Mouse (Mus musculus): Measurements from ENCODE around the gene Nek2.

The Nek2 gene

DNA sequence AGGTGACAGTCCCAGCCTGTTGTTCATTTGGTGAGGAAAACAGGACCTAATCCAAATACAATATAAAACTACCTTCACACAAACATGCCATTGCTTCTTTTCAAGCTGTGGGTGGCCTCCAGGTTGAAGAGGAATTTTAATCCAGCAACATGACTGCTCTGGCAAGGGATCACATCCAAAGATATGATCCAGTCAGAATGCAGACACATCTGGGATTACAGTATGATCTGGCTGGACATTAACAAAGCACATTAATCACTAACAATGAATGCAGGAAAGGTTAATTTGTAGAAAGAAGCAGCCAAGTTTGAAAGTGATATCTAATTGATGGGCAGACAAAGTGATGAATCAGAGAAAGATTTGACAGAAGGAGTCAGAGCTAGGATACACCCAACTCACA, 36.9 kb downstream of the Nek2 start:
- DNase-seq (ENCODE audit: low spot score) = no peak

DNA sequence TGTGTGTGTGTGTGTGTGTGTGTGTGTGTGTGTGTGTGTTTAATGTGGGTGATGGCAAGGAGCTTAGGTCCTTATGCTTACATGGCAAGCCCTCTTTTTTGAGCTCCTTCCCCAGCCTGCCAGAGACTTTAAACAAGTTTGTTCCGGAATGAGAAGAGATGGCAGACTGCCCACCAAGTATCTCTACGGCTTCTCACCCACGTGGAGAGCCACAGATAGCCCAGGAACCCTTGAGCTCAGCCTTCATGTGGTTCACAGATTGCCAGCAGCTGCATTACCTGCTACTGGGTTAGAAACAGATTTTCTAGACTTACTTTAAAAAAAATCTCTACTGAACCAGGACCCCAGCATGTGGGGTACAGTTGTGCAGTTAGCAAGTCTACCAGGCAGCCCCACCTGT, 38.6 kb downstream of the Nek2 start:
- DNase-seq (ENCODE audit: low spot score) = no peak

DNA sequence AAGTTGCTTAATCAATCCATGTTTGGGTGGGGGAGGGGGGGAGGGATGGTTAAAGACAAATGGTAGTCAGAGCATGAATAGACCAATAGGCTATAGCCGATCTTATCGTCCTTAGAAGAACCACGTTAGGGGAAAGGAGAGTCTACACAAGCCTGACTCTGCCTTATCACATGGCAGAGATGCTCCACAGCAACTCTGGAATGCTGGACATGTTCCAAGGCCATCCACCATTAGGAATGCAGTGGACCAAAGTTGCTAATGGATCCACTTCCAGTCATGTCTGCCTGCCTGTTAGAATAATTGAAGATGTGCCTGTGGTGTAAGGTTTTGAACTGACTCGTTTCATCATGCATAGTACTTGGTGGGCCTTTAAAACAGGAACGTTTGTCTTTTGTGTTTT, 40.0 kb downstream of the Nek2 start:
- DNase-seq (ENCODE audit: low spot score) = no peak

DNA sequence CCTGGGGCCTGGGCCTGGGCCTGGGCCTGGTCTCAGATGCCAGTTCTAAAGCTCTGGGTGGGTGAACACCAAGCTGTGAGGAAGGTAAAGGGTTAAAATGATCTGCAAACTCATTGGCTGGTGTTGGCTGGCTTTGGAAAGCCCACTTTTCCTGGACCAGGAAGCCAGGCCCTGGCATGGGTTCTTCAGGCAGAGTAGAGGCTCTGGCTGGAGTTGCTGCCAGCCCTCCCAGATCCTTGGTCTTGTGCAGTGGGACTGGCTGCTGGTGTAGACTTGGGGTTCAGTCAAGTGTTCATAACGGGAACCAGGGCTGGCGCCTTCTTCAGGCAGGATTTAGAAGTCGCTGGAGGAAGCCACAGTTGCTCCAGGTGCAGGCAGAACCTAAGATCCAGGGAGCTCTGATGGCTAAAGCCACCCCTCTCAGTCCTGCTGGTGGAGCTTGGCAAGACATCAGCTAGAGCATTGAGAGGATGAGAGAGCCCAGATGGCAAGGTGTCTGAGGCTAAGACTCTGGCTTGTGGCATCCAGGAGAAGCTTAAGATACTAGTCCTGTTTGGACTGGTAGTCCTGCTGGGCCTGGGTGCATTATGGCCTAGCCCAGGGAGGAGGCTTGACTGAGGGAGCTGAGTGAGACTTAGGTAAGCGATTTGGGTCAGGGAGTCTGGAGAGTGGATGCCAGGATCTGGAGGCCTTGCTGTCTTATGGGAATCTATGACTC, 42.7 kb downstream of the Nek2 start:
- DNase-seq (ENCODE audit: low spot score) = no peak

DNA sequence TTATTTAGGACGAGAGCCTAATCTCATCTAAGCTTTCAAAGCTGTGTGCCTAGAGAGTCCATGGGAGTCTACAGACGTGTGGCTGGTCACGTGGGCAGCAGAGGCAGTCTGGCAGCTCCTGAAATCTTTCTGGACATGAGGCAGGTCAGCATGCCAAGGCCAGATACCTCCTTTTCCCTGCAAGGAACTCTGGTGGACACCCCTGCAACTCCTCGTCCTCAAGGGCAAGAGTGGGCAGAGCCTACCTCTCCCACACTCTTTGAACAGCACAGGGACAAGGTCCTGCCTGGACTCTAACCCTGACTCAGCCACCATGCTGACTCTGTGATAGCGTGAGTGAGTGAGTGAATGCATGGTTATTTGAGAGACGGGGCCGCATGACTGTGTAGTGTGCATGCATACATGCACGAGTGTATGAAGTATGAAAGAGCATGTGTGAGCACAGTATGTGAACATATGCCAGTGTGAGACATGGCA, 43.3 kb downstream of the Nek2 start:
- DNase-seq (ENCODE audit: low spot score) = no peak

DNA sequence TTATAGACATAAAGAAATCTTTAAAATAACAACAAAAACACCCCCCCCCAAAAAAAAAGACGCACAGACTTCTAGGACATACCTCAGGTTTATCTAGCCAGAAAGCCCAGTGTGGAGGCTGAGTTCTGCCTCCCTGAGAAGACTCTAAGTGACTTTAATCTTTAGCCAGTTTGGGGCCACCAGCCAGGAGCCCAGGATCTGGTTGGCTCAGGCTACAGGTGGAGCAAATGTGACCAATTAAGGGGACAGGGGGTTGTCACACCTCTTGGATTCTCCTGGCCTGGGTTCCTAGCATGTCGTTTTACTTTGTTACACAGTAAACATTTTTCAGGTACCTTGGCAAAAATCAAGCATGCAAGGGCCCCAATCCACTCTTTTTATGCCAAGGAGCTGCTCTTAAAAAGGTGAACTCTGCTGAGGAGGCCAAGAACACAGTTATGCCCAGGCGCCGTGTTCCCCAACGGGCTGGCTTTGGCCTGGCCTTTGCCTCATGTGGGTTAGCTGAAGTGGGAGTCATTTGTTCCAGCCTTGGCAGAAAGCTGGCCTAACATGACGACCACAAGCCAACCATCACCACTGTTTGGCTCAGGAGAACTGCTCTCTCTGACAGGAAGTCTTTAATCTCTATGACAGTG, 50.9 kb downstream of the Nek2 start:
- DNase-seq (ENCODE audit: low spot score) = no peak

DNA sequence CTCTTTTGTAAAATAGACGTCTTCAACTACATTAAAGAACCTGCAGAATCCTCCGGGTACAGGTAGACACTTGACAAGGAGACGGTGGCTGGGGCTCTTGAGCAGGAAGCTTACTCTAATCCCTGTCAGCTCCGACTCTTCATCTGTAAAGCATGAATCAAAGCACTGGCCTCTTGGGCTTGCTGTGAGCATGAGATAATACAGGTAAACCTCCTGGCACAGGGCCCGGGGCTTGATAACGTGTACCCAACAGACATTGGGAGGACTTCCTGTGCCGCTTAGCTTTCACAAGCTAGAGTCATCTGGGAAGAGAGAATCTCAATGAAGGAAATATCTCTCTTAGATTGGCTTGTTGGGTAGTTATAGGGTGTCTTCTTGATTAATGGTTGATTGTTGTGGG, 53.8 kb downstream of the Nek2 start:
- no peak for DNase-seq (ENCODE audit: low spot score)

DNA sequence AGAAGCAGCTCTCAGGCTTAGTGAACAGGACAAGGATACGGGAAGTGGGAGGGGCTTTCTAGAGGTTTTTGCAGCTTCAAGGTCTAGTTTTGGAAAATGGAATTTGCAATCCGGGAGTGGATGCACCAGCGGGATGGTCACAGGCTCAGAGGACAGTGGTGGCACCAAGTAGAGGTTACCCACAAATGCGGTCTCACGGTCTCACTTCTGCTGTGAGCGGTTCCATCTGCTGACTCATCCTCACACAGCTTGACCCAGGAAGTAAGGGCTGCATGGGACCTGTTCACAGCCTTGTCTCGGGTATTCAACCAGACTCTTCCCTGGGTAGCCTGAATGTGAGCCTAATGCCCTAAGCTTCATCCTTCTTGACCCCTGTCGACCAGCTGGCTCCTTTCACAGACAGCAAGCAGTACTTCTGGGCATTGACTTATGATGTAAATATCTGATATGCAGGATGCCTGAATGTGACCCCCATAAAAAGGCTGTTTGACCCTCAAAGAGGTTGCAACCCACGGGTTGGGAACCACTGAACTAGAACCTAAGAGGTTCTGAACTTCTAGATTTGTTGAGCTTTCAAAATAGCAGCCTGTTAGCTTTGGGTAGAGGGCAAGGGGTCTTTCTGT, 54.5 kb downstream of the Nek2 start:
- DNase-seq (ENCODE audit: low spot score) = no peak

DNA sequence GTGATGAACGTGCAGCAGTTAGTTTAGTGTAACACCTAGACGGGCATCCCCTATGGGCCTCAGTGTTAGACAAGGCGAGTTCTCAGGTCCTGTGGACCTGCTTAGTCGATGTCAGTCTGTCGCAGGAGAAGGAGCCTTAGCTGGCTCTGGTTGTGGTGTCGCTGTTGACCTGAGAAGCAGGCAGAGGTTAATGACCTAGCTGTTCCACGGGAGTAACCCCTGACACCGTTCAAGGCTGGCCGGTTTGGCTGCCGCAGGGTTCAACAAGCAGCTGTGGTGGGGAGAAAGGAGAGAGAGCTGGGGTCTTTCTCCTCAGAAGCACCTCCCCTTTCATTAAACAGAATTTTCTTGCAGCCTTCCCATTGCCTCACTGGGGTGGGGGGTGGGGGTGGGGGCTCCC, 56.4 kb downstream of the Nek2 start:
- DNase-seq (ENCODE audit: low spot score) = no peak

DNA sequence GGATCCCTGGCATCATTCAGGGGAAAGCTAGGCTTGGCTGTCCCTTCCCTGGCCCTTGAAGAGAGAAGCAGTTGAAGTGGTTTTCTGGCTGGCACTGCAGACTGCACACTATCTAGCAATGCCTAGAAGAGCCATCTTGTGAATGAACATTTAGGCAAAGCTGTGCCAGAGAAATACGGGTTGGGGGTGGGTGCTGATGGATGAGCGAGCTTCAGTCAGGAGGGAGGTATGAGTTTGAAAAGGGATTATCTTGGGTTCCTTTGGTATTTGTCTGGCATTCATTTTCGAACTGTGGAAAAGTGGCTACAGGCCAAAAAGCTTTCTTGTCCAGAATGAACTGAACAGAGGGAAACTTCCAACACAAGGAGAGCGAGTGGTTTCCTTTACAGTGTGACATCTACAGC, 57.3 kb downstream of the Nek2 start:
- DNase-seq (ENCODE audit: low spot score) = no peak

DNA sequence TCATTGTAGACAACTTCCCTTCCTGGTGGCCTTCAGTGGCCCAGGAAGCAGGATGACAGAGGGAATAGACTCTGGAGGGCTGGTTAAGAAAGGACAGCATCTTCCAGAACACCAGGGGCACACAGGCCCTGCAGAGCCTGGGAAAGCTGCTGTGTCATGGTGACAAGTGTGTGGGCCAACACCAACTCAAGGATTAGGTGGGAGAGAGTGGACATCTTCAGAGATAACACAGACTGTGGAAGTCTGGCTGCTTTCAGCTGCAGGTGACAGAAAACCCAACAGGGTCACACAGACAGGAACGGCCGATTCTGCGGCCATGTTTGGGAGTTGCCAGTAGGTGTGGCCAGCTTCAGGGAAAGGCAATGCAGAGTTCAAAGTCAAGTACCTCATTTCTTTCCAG, 59.0 kb downstream of the Nek2 start:
- DNase-seq (ENCODE audit: low spot score) = no peak

DNA sequence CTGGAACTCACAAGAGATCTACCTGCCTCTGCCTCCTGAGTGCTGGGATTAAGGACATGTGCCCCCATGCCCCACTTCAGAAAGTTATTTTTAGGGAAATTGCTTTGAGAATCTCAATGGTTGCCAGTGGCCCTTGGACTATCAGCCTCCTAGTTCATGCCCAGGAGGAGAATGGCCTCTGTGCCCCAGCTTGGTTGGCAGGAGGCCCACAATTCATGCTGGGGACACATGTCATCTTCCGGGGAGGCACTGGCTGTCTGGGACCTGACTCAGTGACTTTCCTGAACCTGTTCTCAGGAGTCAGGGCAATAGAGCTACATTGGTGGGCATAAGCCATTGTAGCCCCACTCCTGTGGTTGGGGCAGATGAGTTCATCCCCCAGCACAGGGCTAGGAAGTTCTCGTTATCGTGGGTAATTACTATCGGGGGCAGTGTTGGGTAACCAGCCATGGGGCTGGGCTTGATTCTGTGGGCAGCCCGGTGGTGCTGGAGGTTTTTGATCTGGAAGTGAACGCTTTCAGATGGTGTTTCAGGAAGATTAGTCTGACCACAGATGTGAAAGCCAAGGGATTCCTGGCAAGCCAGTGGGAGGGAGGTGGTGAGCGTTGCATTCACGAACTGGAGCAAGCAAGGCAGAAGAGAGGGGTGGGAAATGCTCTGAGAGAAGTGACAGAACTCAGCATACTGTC, 59.8 kb downstream of the Nek2 start:
- DNase-seq (ENCODE audit: low spot score) = no peak

DNA sequence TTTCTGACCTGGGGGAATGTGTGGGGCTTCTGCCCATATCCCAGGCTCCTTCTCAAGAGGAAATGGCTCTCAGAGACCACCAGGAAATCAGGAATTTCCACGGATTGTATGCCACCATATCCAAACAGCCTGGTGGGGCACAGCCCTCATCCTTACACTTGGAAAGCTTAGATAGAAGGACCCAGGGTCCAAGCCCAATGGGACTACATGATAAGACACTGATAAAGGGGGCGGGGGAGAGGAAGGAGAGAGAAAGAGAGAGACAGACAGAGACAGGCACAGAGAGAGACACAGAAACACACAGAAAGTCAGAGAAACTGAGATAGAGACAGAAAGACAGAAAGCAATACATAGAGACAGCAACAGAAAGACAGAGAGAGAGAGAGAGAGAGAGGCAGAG, 60.4 kb downstream of the Nek2 start:
- DNase-seq (ENCODE audit: low spot score) = no peak
